ENCODE assay signal across 8 mouse cellular contexts in genomic region chr10:30810247-30810966, GRCm38 (mm10). TPM values are rescaled to one million over a fixed set of nuclear protein-coding genes. Genes with fewer than 3 reads are reported as not detected.
A peak's percentile ranks its signal among the peaks of the same experiment; 100 is the strongest.
DNase-seq lines count a peak whose midpoint lies in the region; ATAC-seq and TF ChIP-seq lines count a peak whose summit lies in the region.

No protein-coding gene starts in this region.

- H3K27me3 ChIP-seq in E14TG2a.4 (ENCODE audit: insufficient read depth, low read length), result no peaks in the 10 kb centered on the region
- no peaks in the 10 kb centered on the region for H3K27me3 ChIP-seq in Patski
- no peaks in the 10 kb centered on the region for H3K27me3 ChIP-seq in embryonic facial prominence, embryonic 14.5 days (replicated peaks; ENCODE audit: control insufficient read depth, insufficient read depth, low read length)
- no peaks in the 10 kb centered on the region for H3K27me3 ChIP-seq in limb, embryonic 11.5 days (ENCODE audit: control insufficient read depth, insufficient read depth, low read length)
- no peaks in the 10 kb centered on the region for H3K27me3 ChIP-seq in midbrain, embryonic 14.5 days (ENCODE audit: control insufficient read depth, insufficient read depth, low read length)

- no peak overlapping the region for H3K27ac ChIP-seq in embryonic facial prominence, embryonic 14.5 days (replicated peaks; ENCODE audit: low read depth, low read length)
- H3K27ac ChIP-seq in limb, embryonic 11.5 days (replicated peaks; ENCODE audit: low read depth, low read length), result no peak overlapping the region
- no peak overlapping the region; the same call in 1 of the 2 replicates for H3K27ac ChIP-seq in midbrain, embryonic 14.5 days (replicated peaks; ENCODE audit: low read depth, low read length)

- POLR2A ChIA-PET in Patski (lab: Charles Lee), result no interaction called here

- in situ Hi-C loops in Patski (cut with MboI; ENCODE audit: low pct_unique_long_range_greater_than_20kb), result loop anchor here (25.0 kb wide), 4 partner anchors 623 to 1448 kb away; partner anchors contain the start of genes Rnf146, Rnf217 and Rspo3

- 28% methylated on average over 9 of the region's 9 CpGs for whole genome bisulfite sequencing in embryonic facial prominence, embryonic 14.5 days
- WGBS in limb, embryonic 11.5 days, result 51% methylated on average over 9 of the region's 9 CpGs
- WGBS in midbrain, embryonic 14.5 days, result 36% methylated on average over 9 of the region's 9 CpGs

- H3K9me3 ChIP-seq in E14TG2a.4 (ENCODE audit: low read length), result peaks cover 22% of the 10 kb centered on the region
- no peaks in the 10 kb centered on the region for H3K9me3 ChIP-seq in embryonic facial prominence, embryonic 14.5 days (ENCODE audit: control insufficient read depth, low read length)
- no peaks in the 10 kb centered on the region for H3K9me3 ChIP-seq in limb, embryonic 11.5 days (ENCODE audit: control insufficient read depth, low read length)
- H3K9me3 ChIP-seq in midbrain, embryonic 14.5 days (ENCODE audit: control insufficient read depth, low read length), result no peaks in the 10 kb centered on the region

- H3K4me3 ChIP-seq in E14TG2a.4 (replicated peaks; ENCODE audit: low read length), result peak overlapping the region; percentile 46
- H3K4me3 ChIP-seq in embryonic facial prominence, embryonic 14.5 days (ENCODE audit: low read depth, low read length), result peak overlapping the region; percentile 45
- H3K4me3 ChIP-seq in limb, embryonic 11.5 days (ENCODE audit: low read depth, low read length), result peak overlapping the region; percentile 10; the same call in 1 of the 2 replicates
- H3K4me3 ChIP-seq in midbrain, embryonic 14.5 days (replicated peaks; ENCODE audit: low read depth, low read length), result peak overlapping the region; percentile 38

- no peak for TF ChIP-seq CTCF in E14TG2a.4 (conservative IDR thresholded peaks at IDR 0.05; ENCODE audit: low read length)
- TF ChIP-seq CTCF in Patski (IDR thresholded peaks at IDR 0.05), result no peak

- peak overlapping the region; percentile 52 for H3K4me2 ChIP-seq in embryonic facial prominence, embryonic 14.5 days (ENCODE audit: low read depth, low read length)
- peak overlapping the region; percentile 28; the same call in 1 of the 2 replicates for H3K4me2 ChIP-seq in limb, embryonic 11.5 days (ENCODE audit: low read depth, severe bottlenecking)
- peak overlapping the region; percentile 43 for H3K4me2 ChIP-seq in midbrain, embryonic 14.5 days (ENCODE audit: low read length)

- H3K4me1 ChIP-seq in E14TG2a.4 (replicated peaks; ENCODE audit: low read depth, low read length), result peaks cover 7% of the 10 kb centered on the region
- no peaks in the 10 kb centered on the region for H3K4me1 ChIP-seq in embryonic facial prominence, embryonic 14.5 days (ENCODE audit: control insufficient read depth, insufficient read depth, low read length)
- H3K4me1 ChIP-seq in limb, embryonic 11.5 days (ENCODE audit: control insufficient read depth, insufficient read depth, low read length), result no peaks in the 10 kb centered on the region
- no peaks in the 10 kb centered on the region for H3K4me1 ChIP-seq in midbrain, embryonic 14.5 days (ENCODE audit: control insufficient read depth, insufficient read depth, low read length)

- intact Hi-C loops in heart, postnatal 10 days (cut with DNase I), result loop anchor here (5.0 kb wide), 3 partner anchors 148 to 1278 kb away; partner anchors contain the start of gene Trmt11

- 0 out of 2 replicates have a peak overlapping the region, but pooled peaks have one; percentile 41 for H3K9ac ChIP-seq in embryonic facial prominence, embryonic 14.5 days (ENCODE audit: low read depth, low read length)
- 0 out of 2 replicates have a peak overlapping the region, but pooled peaks have one; percentile 30 for H3K9ac ChIP-seq in limb, embryonic 11.5 days (ENCODE audit: low read length)
- H3K9ac ChIP-seq in midbrain, embryonic 14.5 days (replicated peaks; ENCODE audit: low read length), result no peak overlapping the region; the same call in 1 of the 2 replicates

- peaks cover 6% of the 10 kb centered on the region; the same call in 1 of the 2 replicates for H3K36me3 ChIP-seq in E14TG2a.4 (ENCODE audit: insufficient read depth, low read length)
- no peaks in the 10 kb centered on the region for H3K36me3 ChIP-seq in embryonic facial prominence, embryonic 14.5 days (ENCODE audit: control insufficient read depth, insufficient read depth, low read length)
- H3K36me3 ChIP-seq in limb, embryonic 11.5 days (ENCODE audit: control insufficient read depth, insufficient read depth, low read length), result no peaks in the 10 kb centered on the region
- no peaks in the 10 kb centered on the region for H3K36me3 ChIP-seq in midbrain, embryonic 14.5 days (ENCODE audit: control insufficient read depth, insufficient read depth, low read length)

- CTCF ChIA-PET in Patski (lab: Charles Lee), result interaction anchor here (0.6 kb wide), 1 partner anchor 185 kb away, joined by 3 read pairs; no protein-coding TSS in a partner anchor

- no peak for DNase-seq in Patski (ENCODE audit: low read depth, low spot score)
- DNase-seq in embryonic facial prominence, embryonic 14.5 days (ENCODE audit: low spot score), result peak; percentile 9
- DNase-seq in heart, postnatal 10 days, result peak; percentile 25 to 28
- DNase-seq in limb, embryonic 11.5 days (ENCODE audit: low spot score), result no peak
- peak; percentile 25 for DNase-seq in midbrain, embryonic 14.5 days
- no peak for DNase-seq in ovary, postnatal 14 days (ENCODE audit: low spot score)
- no peak for DNase-seq in urinary bladder, postnatal 10 days (ENCODE audit: low spot score)

- ATAC-seq in Patski, result peak; percentile 66
- ATAC-seq in embryonic facial prominence, embryonic 14.5 days (ENCODE audit: low read depth), result peak; percentile 37; the same call in 1 of the 2 replicates
- peak; percentile 61; the same call in 1 of the 2 replicates for ATAC-seq in limb, embryonic 11.5 days (ENCODE audit: insufficient number of reproducible peaks, low FRiP score, low TSS enrichment, low read depth)
- peak; percentile 53 for ATAC-seq in midbrain, embryonic 14.5 days (ENCODE audit: low FRiP score, low TSS enrichment)

RNA-seq across cellular contexts. Expression of gene Ncoa7, which starts 7.3 kb away (rescaled TPM):
- 24.3 TPM for polyA plus RNA-seq in Patski (2021)
- polyA plus RNA-seq in embryonic facial prominence, embryonic 14.5 days (2014; fragmentation: Nextera tagmentation; extraction: Ambion mirVana), result 10.6 TPM in 2 replicates
- 1 to 10 TPM; 7.3 to 8.4 TPM for total RNA-seq in heart, postnatal 10 days (2021)
- 9.2 and 9.4 TPM in 2 replicates for polyA plus RNA-seq in limb, embryonic 11.5 days (2014; fragmentation: Nextera tagmentation; extraction: Ambion mirVana)
- polyA plus RNA-seq in midbrain, embryonic 14.5 days (2014; fragmentation: Nextera tagmentation; extraction: Ambion mirVana), result 18.5 and 19.2 TPM in 2 replicates

RNA-seq across cellular contexts. Expression of gene Hey2, which starts 32.2 kb away (rescaled TPM):
- polyA plus RNA-seq in Patski (2021), result 0.13 TPM
- polyA plus RNA-seq in embryonic facial prominence, embryonic 14.5 days (2014; fragmentation: Nextera tagmentation; extraction: Ambion mirVana), result 4.6 and 5.4 TPM in 2 replicates
- 1 to 10 TPM; 7.1 to 7.7 TPM for total RNA-seq in heart, postnatal 10 days (2021)
- 1.1 and 1.8 TPM in 2 replicates for polyA plus RNA-seq in limb, embryonic 11.5 days (2014; fragmentation: Nextera tagmentation; extraction: Ambion mirVana)
- polyA plus RNA-seq in midbrain, embryonic 14.5 days (2014; fragmentation: Nextera tagmentation; extraction: Ambion mirVana), result 2.5 and 3.0 TPM in 2 replicates

Comparison
In these comparisons a context has a peak if more than half of its experiments do, and no peak if none do; other contexts are left out.
1. DNase-seq: peak in embryonic facial prominence, embryonic 14.5 days (single experiment), heart, postnatal 10 days (2 of 2) and midbrain, embryonic 14.5 days (single experiment); none in Patski (single experiment), limb, embryonic 11.5 days (single experiment), ovary, postnatal 14 days (single experiment) and urinary bladder, postnatal 10 days (single experiment).
2. Peak in every context shown above with its lines, with median percentiles within 50 percentile points of each other: H3K4me3 ChIP-seq, ATAC-seq and H3K4me2 ChIP-seq.